Mouse (Mus musculus) thymus, adult 2 months (tissue): ENCODE data around the gene Mdfi.

Experiments
- CTCF ChIP-seq: fragments of 200-500 bp; IDR thresholded peaks from 2 replicates; pipeline ENCODE4 v1.5.1; 2012; ENCODE audit warnings: mild to moderate bottlenecking, control low read depth, low read length, moderate library complexity, borderline replicate concordance; ENCODE audit not compliant: control insufficient read depth, poor library complexity, insufficient read depth; ENCODE audit errors: extremely low read depth
- POLR2A ChIP-seq: fragments of 200-500 bp; IDR thresholded peaks from 2 replicates; pipeline ENCODE4 v1.6.1; 2012; ENCODE audit warnings: mild to moderate bottlenecking, low read length, control low read depth, moderate library complexity; ENCODE audit not compliant: control insufficient read depth, poor library complexity, insufficient read depth; ENCODE audit errors: extremely low read depth

- TF ChIP-seq POLR2A (no peak), CTCF (no peak)
These were observed 1.4 kb downstream of the Mdfi start for GRCm38 (mm10) chr17:47833029-47833627.
